Mouse (Mus musculus): ENCODE results near the gene Arid1b.

DNA sequence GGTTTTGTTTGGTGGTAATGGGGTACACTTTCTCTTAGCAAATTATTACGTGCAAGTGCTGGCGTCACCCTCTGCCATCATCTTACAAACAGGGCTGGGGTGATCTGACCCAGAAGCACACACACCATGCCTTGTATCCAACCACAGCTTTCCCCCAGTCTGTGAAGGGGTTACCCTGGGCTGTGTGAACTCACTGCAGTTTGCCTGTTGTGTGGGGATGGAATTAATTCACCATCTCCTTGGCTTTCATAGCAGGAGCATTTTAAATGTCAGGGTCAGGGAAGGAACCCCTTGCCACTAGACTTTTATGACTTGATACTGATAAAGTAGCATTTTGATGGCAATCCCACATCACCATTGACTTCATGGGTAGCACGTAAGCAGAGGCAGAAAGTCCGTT lies 102.9 kb downstream of the Arid1b start:
- no peak for TF ChIP-seq CTCF (IDR thresholded peaks at IDR 0.05; ENCODE audit: low read depth)
- TF ChIP-seq EP300 (IDR thresholded peaks at IDR 0.05; ENCODE audit: low read depth) = no peak

Measured in liver, postnatal 0 days (tissue).